Mouse (Mus musculus) ES-E14 (cell line): Measurements from ENCODE around the gene Stat4.

Experiments
- CHD2 ChIP-seq: IDR thresholded peaks from 2 replicates; pipeline ENCODE4 v1.6.1; 2014; ENCODE audit warnings: mild to moderate bottlenecking, low read depth, low read length, inconsistent platforms
- HCFC1 ChIP-seq: IDR thresholded peaks from 2 replicates; pipeline ENCODE4 v1.6.1; 2012; ENCODE audit warnings: low read length, inconsistent platforms, borderline replicate concordance; ENCODE audit not compliant: insufficient read depth
- MAFK ChIP-seq: IDR thresholded peaks from 2 replicates; pipeline ENCODE4 v1.6.1; 2014; ENCODE audit warnings: mild to moderate bottlenecking, low read depth, low read length, inconsistent platforms; ENCODE audit not compliant: insufficient read depth
- ZC3H11A ChIP-seq: IDR thresholded peaks from 2 replicates; pipeline ENCODE4 v1.6.1; 2012; ENCODE audit warnings: low read depth, mild to moderate bottlenecking, inconsistent platforms, low read length, borderline replicate concordance

- no peak for TF ChIP-seq ZC3H11A
- no peak for TF ChIP-seq CHD2
- TF ChIP-seq HCFC1 = no peak
- no peak for TF ChIP-seq MAFK
Observed at GRCm38 (mm10) chr1:51986848-51987247, at the start of gene Stat4.
